Mouse (Mus musculus) liver, embryonic 13.5 days (tissue): ENCODE results near the gene Pum2. TPM values are rescaled to one million over a fixed set of nuclear protein-coding genes. Genes with fewer than 3 reads are reported as not detected.
"Not testable (repeated sequence)": the region's sequence is repeated elsewhere in the genome, so short reads cannot be mapped to it uniquely, and the experiment has no call there.

Experiments used
- ATAC-seq: fragments of 200-750 bp; cut with Nextera tagmentation; 2 replicates; pipeline ENCODE4 v1.8.0; 2017; ENCODE audit warnings: low read depth, mild to moderate bottlenecking, moderate number of reproducible peaks, moderate library complexity
- DNase-seq: peaks from one replicate; pipeline ENCODE4 v3.0.0; 2022
- H3K27ac ChIP-seq: fragments of 300-500 bp; sonication (generic); 2 replicates; pipeline ENCODE4 v1.5.1; 2015; ENCODE audit warnings: moderate library complexity, mild to moderate bottlenecking, inconsistent platforms
- H3K27me3 ChIP-seq: fragments of 300-500 bp; sonication (generic); 2 replicates; pipeline ENCODE4 v1.6.1; 2015; ENCODE audit warnings: mild to moderate bottlenecking, inconsistent platforms
- H3K36me3 ChIP-seq: fragments of 300-500 bp; sonication (generic); 2 replicates; pipeline ENCODE4 v1.6.1; 2015; ENCODE audit warnings: mild to moderate bottlenecking, inconsistent platforms
- H3K4me1 ChIP-seq: fragments of 300-500 bp; sonication (generic); replicated peaks from 2 replicates; pipeline ENCODE4 v1.6.1; 2015; ENCODE audit warnings: inconsistent platforms
- H3K4me2 ChIP-seq: fragments of 300-500 bp; sonication (generic); 2 replicates; pipeline ENCODE4 v1.6.1; 2015; ENCODE audit warnings: inconsistent platforms, mild to moderate bottlenecking, moderate library complexity
- H3K4me3 ChIP-seq: fragments of 300-500 bp; sonication (generic); replicated peaks from 2 replicates; pipeline ENCODE4 v1.5.1; 2015; ENCODE audit warnings: mild to moderate bottlenecking, inconsistent platforms
- H3K9ac ChIP-seq: fragments of 300-500 bp; sonication (generic); 2 replicates; pipeline ENCODE4 v1.6.1; 2015; ENCODE audit warnings: mild to moderate bottlenecking, inconsistent platforms
- H3K9me3 ChIP-seq: fragments of 300-500 bp; sonication (generic); replicated peaks from 2 replicates; pipeline ENCODE4 v1.6.1; 2016; ENCODE audit warnings: inconsistent platforms
- WGBS: fragments of 180-500 bp; shearing (Covaris S2); methylation state at CpG from one replicate; pipeline ENCODE4 v1.1.7; 2015; ENCODE audit not compliant: insufficient replicate concordance; 5-methylcytosine and 5-hydroxymethylcytosine counted together
- polyA plus RNA-seq: library from polyadenylated mRNA; unstranded; fragments of >200 nt; fragmentation: Nextera tagmentation; extraction: Ambion mirVana; gene quantifications from 2 replicates; pipeline ENCODE4 v1.2.1, GENCODE M21; 2015

Pum2 gene
- polyA plus RNA-seq, 1 experiment from 2014 or later = 18.0 TPM

DNA sequence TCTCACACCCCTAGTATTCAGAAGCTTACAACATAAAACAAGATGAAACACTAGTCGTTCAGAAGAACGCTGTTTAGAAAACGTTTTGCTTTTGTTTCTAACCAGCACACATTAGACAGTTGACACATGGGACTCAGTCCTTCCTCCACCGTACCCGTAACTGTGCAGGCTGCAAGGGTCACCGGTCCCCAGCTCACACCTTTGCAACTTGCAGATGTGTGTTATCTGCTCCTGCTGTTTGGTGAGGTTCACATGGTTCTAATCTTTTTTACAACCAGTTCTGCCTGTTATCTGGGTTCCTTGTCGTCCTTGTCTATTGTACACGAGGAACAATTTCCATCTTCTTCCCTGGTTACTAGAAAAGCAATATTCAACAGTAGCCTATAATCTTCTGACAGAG, 25.7 kb upstream of the Pum2 start:
- not testable (repeated sequence) for H3K4me2 ChIP-seq, DNase-seq, H3K27me3 ChIP-seq, H3K9ac ChIP-seq, H3K36me3 ChIP-seq, H3K4me3 ChIP-seq, H3K27ac ChIP-seq, H3K9me3 ChIP-seq
- ATAC-seq = peak; percentile 80
- WGBS = 24% methylated on average over 8 of the region's 8 CpGs
- H3K4me1 ChIP-seq = peaks cover 19% of the 10 kb centered on the region

DNA sequence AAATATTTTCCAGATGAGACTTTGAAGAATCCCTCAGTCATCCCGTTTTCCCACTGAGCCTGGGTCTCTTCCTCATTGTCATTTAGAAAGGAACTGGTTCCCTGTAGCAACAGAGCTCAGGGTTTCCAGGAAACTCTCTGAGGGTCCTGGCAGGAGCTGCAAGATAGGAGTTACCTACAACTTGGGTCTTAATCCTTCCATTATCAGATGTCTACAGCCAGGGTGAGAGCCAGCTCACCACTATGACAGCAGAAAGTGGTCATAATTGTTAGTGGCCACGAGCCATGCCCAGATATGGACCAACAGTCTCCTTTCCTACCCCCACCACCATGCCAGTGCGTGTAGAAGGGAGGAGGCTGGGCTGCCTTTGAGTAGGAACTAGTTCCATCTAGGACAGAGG, 23.9 kb upstream of the Pum2 start:
- H3K4me3 ChIP-seq, H3K27ac ChIP-seq, H3K4me2 ChIP-seq, H3K9ac ChIP-seq, H3K27me3 ChIP-seq, DNase-seq, H3K9me3 ChIP-seq, H3K36me3 ChIP-seq: not testable (repeated sequence)
- peak; percentile 72 for ATAC-seq
- H3K4me1 ChIP-seq = peaks cover 19% of the 10 kb centered on the region
- WGBS = 29% methylated on average over 3 of the region's 3 CpGs

DNA sequence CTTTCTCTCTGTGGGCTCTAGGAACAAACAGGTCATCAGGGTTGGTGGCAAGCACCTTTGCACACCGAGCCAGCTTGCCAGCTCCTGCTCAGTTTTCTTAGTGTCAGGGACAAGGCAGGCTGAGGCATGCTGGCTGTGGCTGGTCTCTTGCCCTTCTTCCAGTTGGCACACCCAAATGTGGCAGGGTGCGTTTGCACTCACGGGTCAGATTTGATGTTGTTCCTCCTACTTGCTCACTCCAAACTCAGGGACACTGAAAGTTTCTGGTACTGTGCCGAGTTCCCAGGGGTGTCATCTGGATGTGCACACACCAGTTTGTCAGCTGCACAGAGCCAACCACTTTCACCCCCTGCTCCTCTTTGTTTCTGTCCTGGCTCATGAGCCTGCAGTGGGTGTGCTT, 17.3 kb upstream of the Pum2 start:
- ATAC-seq = no peak
- no peak overlapping the region for H3K9ac ChIP-seq
- no peak overlapping the region for H3K27ac ChIP-seq
- H3K9me3 ChIP-seq = no peaks in the 10 kb centered on the region
- no peaks in the 10 kb centered on the region for H3K27me3 ChIP-seq
- H3K4me1 ChIP-seq = 0 out of 2 replicates have a peak, but pooled peaks cover 8% of the 10 kb centered on the region
- no peak for DNase-seq
- no peak overlapping the region for H3K4me3 ChIP-seq
- H3K4me2 ChIP-seq = no peak overlapping the region
- WGBS = 72% methylated on average over 4 of the region's 4 CpGs
- no peaks in the 10 kb centered on the region for H3K36me3 ChIP-seq

DNA sequence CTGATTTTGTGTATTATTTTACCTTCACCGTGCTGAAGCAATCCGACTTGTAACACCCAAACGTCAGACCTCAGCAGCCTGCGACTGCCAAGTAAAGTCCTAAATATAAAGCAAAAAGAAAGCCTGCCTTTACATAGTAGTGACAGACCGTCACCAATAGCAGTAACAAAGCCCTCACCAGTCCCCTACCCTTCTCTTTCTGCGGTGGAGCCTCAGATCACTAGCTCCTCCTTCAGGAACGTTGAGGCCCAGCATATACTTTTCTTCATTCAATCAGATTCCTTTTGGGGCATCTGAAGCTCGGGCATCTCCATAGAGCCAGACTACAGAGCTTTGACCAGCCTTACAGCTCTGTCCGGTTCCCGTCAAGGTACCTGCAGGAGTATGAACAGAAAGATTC, 16.8 kb upstream of the Pum2 start:
- Histone ChIP-seq H3K4me1 (peaks cover 9% of the 10 kb centered on the region; the same call in 1 of the 2 replicates), H3K27ac (no peak overlapping the region)
- 62% methylated on average over 10 of the region's 10 CpGs for WGBS

DNA sequence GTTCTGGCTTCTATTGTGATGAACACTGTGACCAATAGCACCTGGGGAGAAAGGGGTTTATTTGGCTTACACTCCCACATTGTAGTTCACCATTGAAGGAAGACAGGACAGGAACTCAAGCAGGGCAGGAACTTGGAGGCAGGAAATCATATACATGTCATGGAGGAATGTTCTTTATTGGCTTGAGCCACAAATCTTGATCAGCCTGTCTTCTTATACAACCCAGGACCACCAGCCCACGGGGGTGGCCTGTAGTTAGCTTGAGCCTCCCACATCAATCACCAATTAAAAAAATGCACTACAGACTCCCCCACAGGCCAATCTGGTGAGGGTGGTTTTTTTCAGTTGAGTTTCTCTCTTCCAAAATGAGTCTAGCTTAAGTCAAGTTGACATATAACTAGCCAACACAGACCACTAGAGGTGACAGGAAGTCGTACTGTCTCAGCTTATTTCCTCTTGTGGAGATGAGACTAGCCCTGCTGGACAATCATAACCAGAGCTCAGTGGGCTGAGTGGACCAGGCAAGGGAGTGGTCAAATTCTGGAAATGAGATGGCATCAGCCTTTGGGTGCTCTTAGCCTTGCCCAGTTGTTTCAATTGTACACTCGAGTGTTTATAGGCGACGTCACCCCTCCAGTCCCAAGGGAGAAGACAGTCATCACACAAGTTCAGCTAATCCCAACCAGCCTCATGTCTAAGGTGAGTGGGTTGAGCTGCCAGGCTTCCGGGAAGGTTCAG, 16.1 kb upstream of the Pum2 start:
- H3K27me3 ChIP-seq = no peaks in the 10 kb centered on the region
- peaks cover 12% of the 10 kb centered on the region; the same call in 1 of the 2 replicates for H3K4me1 ChIP-seq
- H3K36me3 ChIP-seq = no peaks in the 10 kb centered on the region
- no peak overlapping the region for H3K9ac ChIP-seq
- no peak for DNase-seq
- no peak overlapping the region for H3K4me2 ChIP-seq
- H3K4me3 ChIP-seq = no peak overlapping the region
- WGBS = 62% methylated on average over 6 of the region's 6 CpGs
- ATAC-seq = no peak
- H3K9me3 ChIP-seq = no peaks in the 10 kb centered on the region
- no peak overlapping the region for H3K27ac ChIP-seq

More for the DNA sequence above, 16.8 kb upstream of the Pum2 start:
- Histone ChIP-seq H3K36me3 (no peaks in the 10 kb centered on the region), H3K9ac (no peak overlapping the region), H3K27me3 (no peaks in the 10 kb centered on the region), H3K4me3 (no peak overlapping the region), H3K9me3 (no peaks in the 10 kb centered on the region), H3K4me2 (no peak overlapping the region)
- DNase-seq (no peak), ATAC-seq (no peak)

DNA sequence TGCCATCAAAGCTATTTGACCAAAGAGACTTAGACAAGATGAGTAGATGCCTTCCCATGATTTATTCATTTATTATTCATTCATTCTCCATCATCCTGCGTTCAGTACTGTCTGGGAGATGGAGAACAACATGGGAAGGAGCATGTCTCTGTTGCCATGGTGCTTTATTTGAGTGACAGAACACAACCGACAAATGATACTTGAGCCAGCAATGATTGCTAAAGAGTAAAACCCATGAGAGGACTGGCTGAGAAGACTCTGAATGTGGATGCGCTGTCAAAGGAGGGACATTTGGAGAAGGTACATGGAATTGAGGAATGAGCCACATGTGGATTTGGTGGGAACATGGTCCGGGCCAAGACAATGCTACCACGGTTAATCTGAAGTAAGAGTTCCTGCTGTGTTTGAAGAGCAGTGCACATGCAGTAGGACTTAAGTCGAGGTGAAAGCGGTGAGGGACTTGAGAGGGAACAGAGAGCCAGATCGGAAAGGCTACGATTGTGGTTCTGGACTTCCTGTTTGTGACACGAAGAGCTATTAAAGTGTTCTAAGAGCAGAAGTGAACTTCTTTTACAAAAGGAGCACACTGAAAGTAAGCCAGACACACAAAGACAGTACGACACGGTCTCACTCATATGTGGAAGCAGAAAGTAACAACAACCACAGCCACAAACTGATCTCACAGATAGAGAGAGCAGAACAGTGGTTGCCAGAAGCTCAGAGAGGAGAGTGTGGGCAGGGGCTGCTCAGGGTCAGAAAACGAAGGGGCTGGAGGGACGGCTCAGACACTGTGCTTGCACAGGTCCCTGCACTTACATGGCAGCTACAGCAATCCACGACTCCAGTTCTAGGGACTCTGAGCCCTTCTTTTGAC, 14.3 kb upstream of the Pum2 start:
- no peak for DNase-seq
- no peak overlapping the region for H3K27ac ChIP-seq
- H3K9me3 ChIP-seq = no peaks in the 10 kb centered on the region
- ATAC-seq = no peak
- no peaks in the 10 kb centered on the region for H3K36me3 ChIP-seq
- WGBS = 32% methylated on average over 15 of the region's 15 CpGs
- no peak overlapping the region for H3K9ac ChIP-seq
- H3K27me3 ChIP-seq = no peaks in the 10 kb centered on the region
- no peak overlapping the region for H3K4me3 ChIP-seq
- H3K4me1 ChIP-seq = peaks cover 12% of the 10 kb centered on the region; the same call in 1 of the 2 replicates
- 0 out of 2 replicates have a peak overlapping the region, but pooled peaks have one; percentile 10 for H3K4me2 ChIP-seq

DNA sequence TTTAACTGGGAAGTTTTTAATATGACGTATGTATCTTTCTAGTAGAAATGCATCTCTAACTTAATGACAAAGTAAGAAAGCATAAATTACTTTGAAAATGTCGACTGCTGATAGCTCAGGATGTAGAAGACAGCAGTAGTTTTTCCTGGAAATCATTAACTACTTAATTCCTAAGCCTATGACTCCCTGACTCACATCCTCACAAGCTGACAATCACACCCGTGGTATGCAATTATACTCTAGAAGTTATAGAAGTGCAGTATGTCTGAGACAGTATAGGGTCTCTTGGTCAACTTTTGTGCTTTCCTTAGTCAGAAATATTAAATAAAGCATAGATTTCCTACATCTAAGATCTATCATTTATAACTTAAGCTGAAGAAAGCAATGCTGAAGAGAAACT, 12.2 kb upstream of the Pum2 start:
- Histone ChIP-seq H3K9ac (no peak overlapping the region), H3K36me3 (no peaks in the 10 kb centered on the region), H3K27me3 (no peaks in the 10 kb centered on the region), H3K27ac (no peak overlapping the region), H3K4me3 (no peak overlapping the region), H3K9me3 (no peaks in the 10 kb centered on the region), H3K4me1 (peaks cover 12% of the 10 kb centered on the region; the same call in 1 of the 2 replicates), H3K4me2 (no peak overlapping the region)
- DNase-seq = no peak
- no peak for ATAC-seq
- WGBS = 34% methylated on average over 3 of the region's 3 CpGs

DNA sequence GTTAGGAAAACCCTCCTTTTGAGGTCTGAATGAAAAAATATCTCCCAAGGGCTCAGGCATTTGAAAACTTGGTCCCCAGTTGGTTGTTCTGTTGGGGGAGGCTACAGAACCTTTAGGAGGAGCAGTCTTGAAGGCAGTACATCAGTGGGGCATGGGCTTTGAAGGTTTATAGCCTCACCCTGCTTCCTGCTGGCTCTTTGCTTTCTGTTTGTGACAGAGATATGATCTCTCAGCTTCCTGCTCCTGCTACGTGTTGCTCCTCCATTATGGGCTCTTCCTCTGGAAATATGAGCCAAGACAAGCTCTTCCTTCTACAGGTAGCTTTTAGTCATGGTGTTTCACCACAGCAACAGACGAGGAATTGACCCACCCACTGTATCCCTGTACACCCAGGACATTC, 11.8 kb upstream of the Pum2 start:
- Histone ChIP-seq H3K4me3 (no peak overlapping the region), H3K9me3 (no peaks in the 10 kb centered on the region), H3K27me3 (no peaks in the 10 kb centered on the region), H3K36me3 (no peaks in the 10 kb centered on the region), H3K4me1 (peaks cover 12% of the 10 kb centered on the region; the same call in 1 of the 2 replicates), H3K9ac (no peak overlapping the region), H3K27ac (no peak overlapping the region), H3K4me2 (no peak overlapping the region)
- 20% methylated on average over 2 of the region's 2 CpGs for WGBS
- DNase-seq = no peak
- ATAC-seq = no peak

DNA sequence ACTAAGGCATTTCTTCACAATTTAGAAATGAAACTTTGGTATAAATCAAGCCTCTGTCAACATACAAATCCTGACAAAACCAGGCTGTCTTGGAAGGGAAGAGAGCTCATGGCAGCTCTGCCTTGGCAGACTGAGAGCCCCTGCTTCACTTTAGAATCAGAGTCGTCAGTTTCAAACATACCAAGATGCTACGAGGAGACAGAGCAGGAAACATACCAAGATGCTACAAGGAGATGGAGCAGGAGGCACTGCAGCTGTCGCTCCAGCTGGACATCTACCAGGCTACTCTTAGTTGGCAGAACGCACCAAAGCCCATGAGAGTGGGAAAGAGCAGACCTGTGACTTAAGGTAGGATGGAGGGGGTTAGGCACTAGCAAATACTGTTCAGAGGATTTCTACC, 11.2 kb upstream of the Pum2 start:
- H3K4me2 ChIP-seq = no peak overlapping the region
- H3K27me3 ChIP-seq = no peaks in the 10 kb centered on the region
- H3K36me3 ChIP-seq = no peaks in the 10 kb centered on the region
- H3K9ac ChIP-seq = no peak overlapping the region
- H3K27ac ChIP-seq = no peak overlapping the region
- no peak overlapping the region for H3K4me3 ChIP-seq
- H3K4me1 ChIP-seq = peaks cover 15% of the 10 kb centered on the region
- 69% methylated on average over 4 of the region's 4 CpGs for WGBS
- no peak for ATAC-seq
- no peaks in the 10 kb centered on the region for H3K9me3 ChIP-seq
- no peak for DNase-seq

DNA sequence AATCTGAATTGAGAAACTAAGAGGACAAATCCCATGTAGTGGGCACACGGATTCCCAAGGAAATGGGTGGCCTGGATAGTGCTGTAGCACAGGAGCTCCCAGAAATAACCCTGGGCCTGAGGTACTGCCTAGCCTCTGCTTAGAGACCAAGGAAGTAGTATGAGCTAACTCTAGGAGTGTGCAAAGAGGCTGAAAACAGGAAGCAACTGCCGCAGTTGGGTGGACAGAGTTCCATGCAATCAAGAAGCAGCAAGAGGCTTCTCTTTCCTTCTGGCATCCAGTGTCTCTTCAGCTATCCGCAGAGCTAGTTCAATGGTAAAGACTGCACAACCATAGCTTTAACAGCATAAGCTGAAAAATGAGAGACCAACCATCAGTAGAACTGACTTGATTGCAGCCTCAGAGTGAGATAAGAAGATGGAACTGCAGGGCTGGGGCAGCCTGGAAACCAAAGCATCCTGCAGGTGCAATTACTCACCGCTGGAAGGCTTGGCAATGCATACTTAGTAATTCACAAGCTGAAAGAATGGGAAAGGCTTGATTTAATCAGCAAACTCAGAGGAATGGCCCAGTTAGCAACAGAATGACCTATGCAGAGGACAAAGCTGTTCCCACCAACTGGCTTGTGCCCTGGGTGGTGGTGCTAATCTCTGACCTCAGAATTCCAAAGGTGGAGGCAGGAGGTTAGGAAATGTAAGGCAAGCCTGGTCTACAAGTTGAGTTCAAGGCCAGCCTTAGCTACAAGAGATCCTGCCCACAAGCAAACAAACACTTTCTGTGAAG, 6.3 kb upstream of the Pum2 start:
- no peak overlapping the region for H3K9ac ChIP-seq
- no peak overlapping the region for H3K4me2 ChIP-seq
- H3K4me1 ChIP-seq = peaks cover 8% of the 10 kb centered on the region
- no peaks in the 10 kb centered on the region for H3K27me3 ChIP-seq
- no peak for DNase-seq
- H3K36me3 ChIP-seq = no peaks in the 10 kb centered on the region
- 44% methylated on average over 4 of the region's 4 CpGs for WGBS
- no peak for ATAC-seq
- no peak overlapping the region; the same call in 1 of the 2 replicates for H3K27ac ChIP-seq
- H3K9me3 ChIP-seq = no peaks in the 10 kb centered on the region
- H3K4me3 ChIP-seq = no peak overlapping the region

DNA sequence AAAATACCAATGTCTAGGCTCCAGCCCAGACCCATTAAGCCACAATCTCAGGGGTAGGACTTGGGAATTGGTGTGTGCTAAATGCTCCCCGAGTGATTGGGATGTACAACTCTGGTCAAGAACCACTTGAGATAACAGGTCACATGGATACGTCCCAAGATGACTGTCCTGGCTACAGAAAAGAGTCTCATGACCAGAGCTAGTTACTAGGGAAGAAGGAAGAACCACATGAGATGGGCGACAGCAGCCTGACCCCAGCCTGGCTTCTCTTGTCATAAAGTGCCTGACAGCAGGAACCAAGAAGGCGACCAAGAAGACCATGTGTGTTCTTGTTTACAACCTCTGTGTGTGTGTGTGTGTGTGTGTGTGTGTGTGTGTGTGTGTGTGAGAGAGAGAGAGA, 4.5 kb upstream of the Pum2 start:
- ATAC-seq (no peak), DNase-seq (no peak)
- H3K9me3 ChIP-seq = no peaks in the 10 kb centered on the region
- H3K4me2 ChIP-seq = no peak overlapping the region
- no peak overlapping the region for H3K27ac ChIP-seq
- no peak overlapping the region for H3K4me3 ChIP-seq
- H3K9ac ChIP-seq = no peak overlapping the region
- H3K36me3 ChIP-seq = no peaks in the 10 kb centered on the region
- 62% methylated on average over 4 of the region's 4 CpGs for WGBS
- peaks cover 16% of the 10 kb centered on the region for H3K4me1 ChIP-seq
- H3K27me3 ChIP-seq = no peaks in the 10 kb centered on the region
